Mouse (Mus musculus): ENCODE measurements around the gene Ndufs1.
A peak's percentile ranks its signal among the peaks of the same experiment; 100 is the strongest.

GRCm38 (mm10) chr1:63114136-63114781 lies 62.4 kb downstream of the Ndufs1 start, which contains the start of gene Ino80d:
- TF ChIP-seq EP300 (optimal IDR thresholded peaks at IDR 0.05) = no peak
- TF ChIP-seq CTCF (IDR thresholded peaks at IDR 0.05; ENCODE audit: low read depth) = peak; percentile 75
